Mouse (Mus musculus) MEL (cell line): ENCODE data around the gene 6330409D20Rik. TPM values are rescaled to one million over a fixed set of nuclear protein-coding genes. Genes with fewer than 3 reads are reported as not detected.

Source experiments
- DNase-seq: peaks from one replicate; pipeline ENCODE4 v3.0.0; 2011; ENCODE audit warnings: low read depth, low spot score
- H3K27ac ChIP-seq: 2 replicates; pipeline ENCODE4 v1.5.1; 2012; ENCODE audit warnings: low read depth, mild to moderate bottlenecking, control low read depth, low read length, moderate library complexity; ENCODE audit not compliant: control insufficient read depth
- H3K27me3 ChIP-seq, 2 experiments: fragments of 150-350 bp in 1 of 2; sonication (generic) in 1 of 2; 2 replicates each; pipeline ENCODE4 v1.6.1; 2012; ENCODE audit warnings: low read length in 2 of 2, mild to moderate bottlenecking in 2 of 2, improper control_type of control experiment in 1 of 2, moderate library complexity in 1 of 2; ENCODE audit not compliant: insufficient read depth in 2 of 2, control insufficient read depth in 1 of 2
- H3K36me3 ChIP-seq, 2 experiments: 2 replicates each; pipeline ENCODE4 v1.6.1; 2012 to 2014; ENCODE audit warnings: low read length in 2 of 2, improper control_type of control experiment in 1 of 2, inconsistent platforms in 1 of 2, mild to moderate bottlenecking in 1 of 2; ENCODE audit not compliant: insufficient read depth in 2 of 2, control insufficient read depth in 1 of 2
- H3K4me1 ChIP-seq, 2 experiments: fragments of 150-350 bp in 1 of 2; sonication (generic) in 1 of 2; 2 replicates each; pipeline ENCODE4 v1.6.1; 2012; ENCODE audit warnings: low read length in 2 of 2, improper control_type of control experiment in 1 of 2, mild to moderate bottlenecking in 1 of 2; ENCODE audit not compliant: insufficient read depth in 2 of 2, control insufficient read depth in 1 of 2
- H3K4me3 ChIP-seq, 2 experiments: fragments of 150-350 bp in 1 of 2; sonication (generic) in 1 of 2; 2 replicates each; pipeline ENCODE4 v1.5.1; 2012; ENCODE audit warnings: low read depth in 2 of 2, low read length in 2 of 2, mild to moderate bottlenecking in 2 of 2, moderate library complexity in 2 of 2, control low read depth in 1 of 2, improper control_type of control experiment in 1 of 2; ENCODE audit not compliant: control insufficient read depth in 1 of 2, insufficient read depth in 1 of 2
- H3K79me2 ChIP-seq: 2 replicates; pipeline ENCODE4 v1.6.1; 2012; ENCODE audit warnings: mild to moderate bottlenecking, low read length, moderate library complexity; ENCODE audit not compliant: control insufficient read depth, poor library complexity, insufficient read depth
- H3K9ac ChIP-seq: 2 replicates; pipeline ENCODE4 v1.6.1; 2012; ENCODE audit warnings: low read depth, mild to moderate bottlenecking, control low read depth, low read length, moderate library complexity; ENCODE audit not compliant: control insufficient read depth, poor library complexity, severe bottlenecking
- H3K9me3 ChIP-seq: fragments of 150-350 bp; sonication (generic); replicated peaks from 2 replicates; pipeline ENCODE4 v1.6.1; 2012; ENCODE audit warnings: mild to moderate bottlenecking, low read length, improper control_type of control experiment, moderate library complexity; ENCODE audit not compliant: insufficient read depth
- BHLHE40 ChIP-seq: IDR thresholded peaks from 2 replicates; pipeline ENCODE4 v1.6.1; 2012; ENCODE audit warnings: low read depth, mild to moderate bottlenecking, inconsistent platforms, low read length, improper control_type of control experiment, borderline replicate concordance
- CTCF ChIP-seq, 3 experiments: IDR thresholded peaks in 2 of 3; conservative IDR thresholded peaks in 1 of 3; 2 replicates each; pipeline ENCODE4 v1.5.1; 2011 to 2012; ENCODE audit warnings: low read length in 3 of 3, low read depth in 2 of 3, mild to moderate bottlenecking in 2 of 3, improper control_type of control experiment in 1 of 3, inconsistent platforms in 1 of 3, mixed read lengths in 1 of 3, moderate library complexity in 1 of 3; ENCODE audit not compliant: control insufficient read depth in 1 of 3, insufficient read depth in 1 of 3, poor library complexity in 1 of 3, severe bottlenecking in 1 of 3
- ELF1 ChIP-seq: IDR thresholded peaks from 2 replicates; pipeline ENCODE4 v1.6.1; 2014; ENCODE audit warnings: low read depth, mild to moderate bottlenecking, inconsistent platforms, low read length, improper control_type of control experiment, moderate library complexity
- EP300 ChIP-seq, 2 experiments: IDR thresholded peaks; 2 replicates each; pipeline ENCODE4 v1.6.1; 2011; ENCODE audit warnings: improper control_type of control experiment in 2 of 2, low read length in 2 of 2, low read depth in 1 of 2, mild to moderate bottlenecking in 1 of 2
- GATA1 ChIP-seq: IDR thresholded peaks from 2 replicates; pipeline ENCODE4 v1.6.1; 2011; ENCODE audit warnings: low read depth, low read length, improper control_type of control experiment
- HCFC1 ChIP-seq: IDR thresholded peaks from 2 replicates; pipeline ENCODE4 v1.6.1; 2012; ENCODE audit warnings: low read depth, mild to moderate bottlenecking, inconsistent platforms, low read length, improper control_type of control experiment, moderate library complexity
- KAT2A ChIP-seq: conservative IDR thresholded peaks from 2 replicates; pipeline ENCODE4 v1.6.1; 2012; ENCODE audit warnings: low read depth, low read length, improper control_type of control experiment, inconsistent platforms
- MAFK ChIP-seq: IDR thresholded peaks from 2 replicates; pipeline ENCODE4 v1.6.1; 2011; ENCODE audit warnings: low read depth, mild to moderate bottlenecking, low read length, improper control_type of control experiment, borderline replicate concordance
- MAX ChIP-seq: IDR thresholded peaks from 2 replicates; pipeline ENCODE4 v1.6.1; 2011; ENCODE audit warnings: low read length, improper control_type of control experiment
- MAZ ChIP-seq: IDR thresholded peaks from 2 replicates; pipeline ENCODE4 v1.6.1; 2012; ENCODE audit warnings: low read depth, mild to moderate bottlenecking, inconsistent platforms, low read length, improper control_type of control experiment
- MEF2A ChIP-seq: IDR thresholded peaks from 2 replicates; pipeline ENCODE4 v1.6.1; 2014; ENCODE audit warnings: low read depth, mild to moderate bottlenecking, inconsistent platforms, low read length, improper control_type of control experiment; ENCODE audit not compliant: poor library complexity, insufficient replicate concordance, severe bottlenecking; ENCODE audit errors: extremely low read depth
- MXI1 ChIP-seq: IDR thresholded peaks from 2 replicates; pipeline ENCODE4 v1.6.1; 2011; ENCODE audit warnings: mild to moderate bottlenecking, low read depth, low read length, improper control_type of control experiment
- MYB ChIP-seq: IDR thresholded peaks from 2 replicates; pipeline ENCODE4 v1.6.1; 2011; ENCODE audit warnings: mild to moderate bottlenecking, low read depth, low read length, improper control_type of control experiment
- MYC ChIP-seq: IDR thresholded peaks from 2 replicates; pipeline ENCODE4 v1.6.1; 2011; ENCODE audit warnings: low read depth, mild to moderate bottlenecking, low read length, improper control_type of control experiment, moderate library complexity
- NELFE ChIP-seq: IDR thresholded peaks from 2 replicates; pipeline ENCODE4 v1.6.1; 2011; ENCODE audit warnings: low read depth, low read length, improper control_type of control experiment
- POLR2AphosphoS2 ChIP-seq: IDR thresholded peaks from 2 replicates; pipeline ENCODE4 v1.6.1; 2011; ENCODE audit warnings: low read length, improper control_type of control experiment
- POLR2AphosphoS5 ChIP-seq: IDR thresholded peaks from 2 replicates; pipeline ENCODE4 v1.6.1; 2012; ENCODE audit warnings: low read depth, borderline replicate concordance, mild to moderate bottlenecking, inconsistent platforms, low read length, moderate library complexity, mixed read lengths
- RAD21 ChIP-seq: IDR thresholded peaks from 2 replicates; pipeline ENCODE4 v1.6.1; 2011; ENCODE audit warnings: mild to moderate bottlenecking, low read depth, low read length, improper control_type of control experiment
- SIN3A ChIP-seq: IDR thresholded peaks from 2 replicates; pipeline ENCODE4 v1.6.1; 2012; ENCODE audit warnings: low read length, improper control_type of control experiment, inconsistent platforms
- SMC3 ChIP-seq: IDR thresholded peaks from 2 replicates; pipeline ENCODE4 v1.6.1; 2011; ENCODE audit warnings: low read depth, low read length, improper control_type of control experiment
- TAL1 ChIP-seq: IDR thresholded peaks from 2 replicates; pipeline ENCODE4 v1.6.1; 2012; ENCODE audit warnings: mild to moderate bottlenecking, inconsistent platforms, low read length, moderate library complexity, mixed read lengths
- TBP ChIP-seq: IDR thresholded peaks from 2 replicates; pipeline ENCODE4 v1.8.0; 2011; ENCODE audit warnings: low read depth, low read length, improper control_type of control experiment
- TCF12 ChIP-seq: IDR thresholded peaks from 2 replicates; pipeline ENCODE4 v1.6.1; 2014; ENCODE audit warnings: low read depth, mild to moderate bottlenecking, inconsistent platforms, low read length, improper control_type of control experiment, moderate library complexity
- USF1 ChIP-seq: IDR thresholded peaks from 2 replicates; pipeline ENCODE4 v1.6.1; 2014; ENCODE audit warnings: low read depth, mild to moderate bottlenecking, inconsistent platforms, low read length, improper control_type of control experiment, moderate library complexity
- USF2 ChIP-seq, 2 experiments: IDR thresholded peaks; 2 replicates each; pipeline ENCODE4 v1.6.1; 2011 to 2012; ENCODE audit warnings: improper control_type of control experiment in 2 of 2, low read length in 2 of 2, borderline replicate concordance in 1 of 2, inconsistent platforms in 1 of 2, low read depth in 1 of 2, mild to moderate bottlenecking in 1 of 2; ENCODE audit not compliant: insufficient read depth in 1 of 2
- ZC3H11A ChIP-seq: IDR thresholded peaks from 2 replicates; pipeline ENCODE4 v1.6.1; 2012; ENCODE audit warnings: low read depth, mild to moderate bottlenecking, inconsistent platforms, low read length, improper control_type of control experiment
- ZKSCAN1 ChIP-seq: IDR thresholded peaks from 2 replicates; pipeline ENCODE4 v1.6.1; 2012; ENCODE audit warnings: low read depth, mild to moderate bottlenecking, inconsistent platforms, low read length, improper control_type of control experiment, moderate library complexity
- ZNF384 ChIP-seq: IDR thresholded peaks from 2 replicates; pipeline ENCODE4 v1.6.1; 2012; ENCODE audit warnings: low read depth, mild to moderate bottlenecking, inconsistent platforms, low read length, improper control_type of control experiment
- polyA plus RNA-seq, 2 experiments: library from polyadenylated mRNA; stranded (reverse) in 1 of 2; unstranded in 1 of 2; fragments of >175 nt in 1 of 2; fragments of >200 nt in 1 of 2; gene quantifications; 2 replicates each; pipeline versions ENCODE4 v1.2.1 to v1.2.4; 2012; ENCODE audit warnings: low replicate concordance in 2 of 2, low read depth in 1 of 2; ENCODE audit not compliant: insufficient read length in 2 of 2, insufficient read depth in 1 of 2, missing spikeins in 1 of 2
- total RNA-seq: library from RNA; depleted of rRNA; stranded (reverse); fragments of 300-350 nt; gene quantifications from 2 replicates; pipeline ENCODE4 v1.2.3, GENCODE M21; 2012

The 6330409D20Rik gene
- total and polyA plus RNA-seq, 3 experiments = not detected

DNA sequence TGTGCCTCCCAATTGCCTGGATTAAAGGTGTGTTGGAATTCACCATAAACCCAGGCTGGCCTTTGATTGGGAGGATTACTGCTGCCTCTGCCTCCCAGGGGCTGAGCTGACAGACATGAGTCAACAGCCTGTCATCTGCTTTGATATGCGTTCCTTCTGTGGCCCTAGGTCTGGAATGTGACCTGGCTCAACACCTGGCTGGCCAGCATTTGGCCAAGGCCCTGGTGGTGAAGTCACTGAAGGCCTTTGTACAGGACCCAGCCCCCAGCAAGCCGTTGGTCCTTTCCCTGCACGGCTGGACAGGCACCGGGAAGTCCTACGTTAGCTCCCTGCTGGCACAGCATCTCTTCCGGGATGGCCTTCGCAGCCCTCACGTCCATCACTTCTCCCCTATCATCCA lies 17.7 kb upstream of the 6330409D20Rik start:
- TF ChIP-seq GATA1 (no peak), TCF12 (no peak), ZKSCAN1 (no peak), ZC3H11A (no peak), HCFC1 (no peak), TBP (no peak), TAL1 (no peak), CTCF (IDR thresholded peaks at IDR 0.05 in 2 of 3, conservative IDR thresholded peaks at IDR 0.05 in 1 of 3; ENCODE audit: control insufficient read depth in 1 of 3, insufficient read depth in 1 of 3, low read depth in 2 of 3, low read length in 3 of 3, poor library complexity in 1 of 3, severe bottlenecking in 1 of 3) (no peak), USF1 (no peak), MAFK (no peak), EP300 (IDR thresholded peaks at IDR 0.05; ENCODE audit: low read depth in 1 of 2, low read length in 2 of 2) (no peak), POLR2AphosphoS5 (no peak), ZNF384 (no peak), MYB (no peak), MXI1 (no peak), SIN3A (no peak), BHLHE40 (no peak), MAZ (no peak), MAX (no peak)
- no peak overlapping the region for H3K27ac ChIP-seq
- H3K4me1 ChIP-seq = no peaks in the 10 kb centered on the region; a peak in 1 of 4 replicates
- peaks cover 0 to 4% of the 10 kb centered on the region in 2 experiments; a peak in 2 of 4 replicates for H3K36me3 ChIP-seq
- no peak for DNase-seq
- H3K4me3 ChIP-seq = no peak overlapping the region
- no peaks in the 10 kb centered on the region for H3K27me3 ChIP-seq
- peaks cover 2% of the 10 kb centered on the region; the same call in 1 of the 2 replicates for H3K79me2 ChIP-seq
- H3K9me3 ChIP-seq = no peaks in the 10 kb centered on the region
- no peak overlapping the region for H3K9ac ChIP-seq

DNA sequence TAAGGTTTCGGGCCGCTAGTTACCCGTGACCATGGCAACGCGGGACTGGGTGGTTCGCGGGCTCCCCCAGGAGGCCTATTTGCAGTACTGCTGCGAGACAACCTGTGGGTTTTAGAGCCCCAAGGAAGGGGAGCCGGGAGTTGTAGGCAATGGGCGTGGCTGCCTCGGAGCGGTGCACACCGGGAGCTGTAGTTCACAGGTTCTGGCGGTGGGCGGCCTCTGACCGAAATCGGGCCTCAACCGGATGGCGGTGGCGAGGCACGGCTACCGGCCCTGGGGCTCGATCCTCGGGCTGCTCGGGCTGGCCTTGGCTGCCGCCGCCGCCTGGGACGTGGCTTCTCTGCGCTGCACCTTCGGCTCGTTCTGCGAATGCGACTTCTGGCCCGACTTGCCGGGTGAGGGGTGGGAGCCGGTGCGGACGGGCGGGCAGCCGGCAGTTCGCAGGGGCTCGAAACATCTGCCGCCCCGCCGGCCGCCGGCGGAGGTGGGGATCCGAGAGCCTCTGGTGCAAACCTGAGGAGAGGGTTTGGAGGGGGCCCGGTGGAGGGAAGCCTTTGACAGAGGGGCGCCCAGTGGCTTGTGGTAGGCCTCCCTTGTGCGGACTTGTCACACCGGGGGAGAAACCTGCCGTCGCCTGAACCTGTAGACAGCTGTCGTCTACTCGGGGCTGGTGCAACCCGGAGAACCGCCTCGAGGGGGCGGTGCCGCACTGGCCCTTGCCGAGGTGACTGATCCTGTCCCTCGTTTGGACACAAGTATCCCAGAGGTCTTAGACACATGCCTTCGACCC lies 16.4 kb upstream of the 6330409D20Rik start, which contains the start of gene Tor2a:
Tor2a (plus strand) TSS at position 179 of the 790 bp plus-strand sequence.
- Histone ChIP-seq H3K27ac (peak within 1 kb of the TSS; percentile 62), H3K27me3 (no peaks in the 10 kb centered on the region), H3K4me3 (peak within 1 kb of the TSS; percentile 71 to 90), H3K9ac (peak within 1 kb of the TSS; percentile 95), H3K79me2 (peaks cover 2% of the 10 kb centered on the region; the same call in 1 of the 2 replicates), H3K9me3 (no peaks in the 10 kb centered on the region), H3K4me1 (no peaks in the 10 kb centered on the region; a peak in 1 of 4 replicates), H3K36me3 (peaks cover 0 to 4% of the 10 kb centered on the region in 2 experiments; a peak in 2 of 4 replicates)
- peak; percentile 98 for DNase-seq
- no peak for TF ChIP-seq MEF2A
- TF ChIP-seq MXI1 = no peak; the same call in 1 of the 2 replicates
- peak; percentile 69 for TF ChIP-seq ZC3H11A
- TF ChIP-seq NELFE = peak; percentile 58
- peak; percentile 92 for TF ChIP-seq KAT2A
- no peak for TF ChIP-seq USF2 (IDR thresholded peaks at IDR 0.05; ENCODE audit: borderline replicate concordance in 1 of 2, insufficient read depth in 1 of 2, low read depth in 1 of 2, low read length in 2 of 2)
- TF ChIP-seq POLR2AphosphoS2 = no peak
- peak; percentile 81 for TF ChIP-seq ELF1
- TF ChIP-seq MAFK = no peak
- TF ChIP-seq MAZ = peak; percentile 79; the same call in 1 of the 2 replicates
- peak; percentile 96 for TF ChIP-seq SIN3A
- TF ChIP-seq MYC = no peak
- TF ChIP-seq USF1 = 0 out of 2 replicates have a peak, but pooled peaks have one; percentile 14
- TF ChIP-seq CTCF (IDR thresholded peaks at IDR 0.05 in 2 of 3, conservative IDR thresholded peaks at IDR 0.05 in 1 of 3; ENCODE audit: control insufficient read depth in 1 of 3, insufficient read depth in 1 of 3, low read depth in 2 of 3, low read length in 3 of 3, poor library complexity in 1 of 3, severe bottlenecking in 1 of 3) = peak; percentile 78 to 98 (median 91)
- peak; percentile 91 for TF ChIP-seq RAD21
- no peak for TF ChIP-seq MAX
- peak; percentile 99 for TF ChIP-seq HCFC1
- TF ChIP-seq SMC3 = peak; percentile 85
- peak; percentile 50; the same call in 1 of the 2 replicates for TF ChIP-seq TBP
